Comparison of ENCODE assay signal across 8 mouse cellular contexts in the genomic region with DNA sequence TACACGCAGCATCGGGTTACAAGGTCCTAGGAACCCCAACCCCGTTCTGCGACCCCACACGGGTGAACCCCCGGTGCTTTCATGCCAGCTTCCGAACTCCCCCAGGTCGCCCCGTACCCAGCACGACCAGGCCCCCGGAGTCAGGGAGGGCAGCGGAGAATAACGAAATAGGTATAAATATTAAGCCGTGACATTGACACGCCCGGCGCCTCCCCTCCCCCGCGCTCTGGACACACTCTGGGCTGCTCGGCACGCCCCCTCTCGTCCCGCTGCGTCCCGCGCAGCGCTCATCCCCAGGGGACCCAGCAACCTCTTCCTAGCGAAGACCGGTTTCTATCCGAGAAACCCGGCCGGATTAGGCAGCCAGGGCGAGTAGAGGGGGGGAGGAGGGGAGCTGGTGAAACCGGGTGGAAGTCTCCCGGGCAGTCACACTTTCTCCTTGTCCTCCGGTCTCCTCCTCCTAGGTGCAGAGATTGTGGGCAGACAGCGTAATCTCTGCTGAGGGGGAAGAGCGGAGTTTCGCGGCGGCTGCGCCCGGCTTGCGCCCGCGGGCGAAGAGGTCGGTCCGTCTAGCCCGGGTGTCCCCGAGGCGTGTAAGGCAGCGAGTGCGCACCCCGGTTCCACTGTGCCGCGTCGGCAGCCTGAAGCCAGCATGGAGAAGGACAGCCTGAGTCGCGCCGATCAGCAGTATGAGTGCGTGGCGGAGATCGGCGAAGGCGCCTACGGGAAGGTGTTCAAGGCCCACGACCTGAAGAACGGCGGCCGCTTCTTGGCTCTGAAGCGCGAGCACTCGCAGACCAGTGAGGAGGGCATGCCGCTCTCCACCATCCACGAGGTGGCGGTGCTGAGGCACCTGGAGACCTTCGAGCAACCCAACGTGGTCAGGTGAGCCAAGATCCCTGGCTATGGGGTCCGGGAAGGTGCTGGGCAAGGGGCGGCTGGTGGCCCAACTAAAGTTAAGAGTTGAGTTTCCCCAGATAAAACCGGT.
DNase-seq lines count a peak whose midpoint lies in the region; ATAC-seq and TF ChIP-seq lines count a peak whose summit lies in the region.

No protein-coding gene starts in this region.

- peaks cover 12% of the 10 kb centered on the region for H3K4me1 ChIP-seq in heart, embryonic 11.5 days (ENCODE audit: control insufficient read depth, insufficient read depth, low read length)
- H3K4me1 ChIP-seq in cerebellum, adult 2 months (ENCODE audit: control insufficient read depth, insufficient read depth, low read length): no peaks in the 10 kb centered on the region
- H3K4me1 ChIP-seq in neural tube, embryonic 14.5 days (ENCODE audit: control insufficient read depth, insufficient read depth, low read length): no peaks in the 10 kb centered on the region

- TF ChIP-seq POLR2A in cerebellum, adult 2 months (IDR thresholded peaks at IDR 0.05; ENCODE audit: borderline replicate concordance, insufficient read depth, low read length): no peak

- DNase-seq in heart, adult 8-10 months (ENCODE audit: low spot score): no peak
- DNase-seq in cerebellum, adult 2 months: peak; percentile 50 to 59
- DNase-seq in forelimb bud, embryonic 11.5 days (ENCODE audit: low read depth, low spot score): peak; percentile 65
- DNase-seq in kidney, adult 8-10 months: peak; percentile 47 to 77
- DNase-seq in lung, adult 18-20 months: peak; percentile 49 to 67

- peak overlapping the region; percentile 63 for H3K4me3 ChIP-seq in heart, embryonic 11.5 days (ENCODE audit: low read depth, low read length)
- peak overlapping the region; percentile 64 for H3K4me3 ChIP-seq in cerebellum, adult 2 months (replicated peaks; ENCODE audit: insufficient read depth, low read depth, low read length)
- H3K4me3 ChIP-seq in neural tube, embryonic 14.5 days (ENCODE audit: low read depth, low read length): peak overlapping the region; percentile 38

- no peak overlapping the region for H3K9ac ChIP-seq in heart, embryonic 11.5 days (ENCODE audit: low read depth, low read length)
- peak overlapping the region; percentile 25; the same call in 1 of the 2 replicates for H3K9ac ChIP-seq in neural tube, embryonic 14.5 days (replicated peaks; ENCODE audit: low read depth, low read length)

- peak overlapping the region; percentile 95 for H3K4me2 ChIP-seq in heart, embryonic 11.5 days
- H3K4me2 ChIP-seq in neural tube, embryonic 14.5 days (ENCODE audit: low read depth, low read length): peak overlapping the region; percentile 87

- under 1% methylated on average over 82 of the region's 82 CpGs for WGBS in heart, embryonic 11.5 days (ENCODE audit: insufficient replicate concordance)
- 1% methylated on average over 82 of the region's 82 CpGs for WGBS in cerebellum, adult 2 months
- 2% methylated on average over 82 of the region's 82 CpGs for WGBS in neural tube, embryonic 14.5 days

- H3K9me3 ChIP-seq in heart, embryonic 11.5 days (replicated peaks; ENCODE audit: control insufficient read depth, low read length): no peaks in the 10 kb centered on the region
- no peaks in the 10 kb centered on the region for H3K9me3 ChIP-seq in neural tube, embryonic 14.5 days (ENCODE audit: control insufficient read depth, low read length)

- peak; percentile 69 for TF ChIP-seq CTCF in cerebellum, adult 2 months (IDR thresholded peaks at IDR 0.05; ENCODE audit: borderline replicate concordance, insufficient read depth, low read depth, low read length)

- H3K36me3 ChIP-seq in heart, embryonic 11.5 days (ENCODE audit: control insufficient read depth, insufficient read depth, low read length): no peaks in the 10 kb centered on the region
- H3K36me3 ChIP-seq in neural tube, embryonic 14.5 days (ENCODE audit: control insufficient read depth, insufficient read depth, low read length): no peaks in the 10 kb centered on the region

- H3K27me3 ChIP-seq in heart, embryonic 11.5 days (ENCODE audit: control insufficient read depth, insufficient read depth, low read length): peaks cover 28% of the 10 kb centered on the region
- H3K27me3 ChIP-seq in cerebellum, adult 2 months (ENCODE audit: control insufficient read depth, insufficient read depth, low read length): peaks cover 5% of the 10 kb centered on the region; the same call in 1 of the 2 replicates
- peaks cover 26% of the 10 kb centered on the region for H3K27me3 ChIP-seq in neural tube, embryonic 14.5 days (ENCODE audit: control insufficient read depth, insufficient read depth, low read length)

- peak; percentile 67 for ATAC-seq in heart, embryonic 11.5 days (replicated peaks; ENCODE audit: insufficient number of reproducible peaks, low FRiP score, low TSS enrichment)
- peak; percentile 73 for ATAC-seq in neural tube, embryonic 14.5 days (ENCODE audit: low read depth)
- no peak for ATAC-seq in erythroid progenitor cell, adult 5-6 weeks (replicated peaks; ENCODE audit: low FRiP score, poor library complexity, severe bottlenecking)

- H3K27ac ChIP-seq in heart, embryonic 11.5 days (ENCODE audit: low read depth, low read length): no peak overlapping the region
- H3K27ac ChIP-seq in cerebellum, adult 2 months (ENCODE audit: insufficient read depth, low read length): no peak overlapping the region
- no peak overlapping the region for H3K27ac ChIP-seq in neural tube, embryonic 14.5 days (ENCODE audit: low read depth, low read length)
